Mouse (Mus musculus) forebrain, embryonic 10.5 days (tissue): ENCODE data around the gene H3f3a. TPM values are rescaled to one million over a fixed set of nuclear protein-coding genes. Genes with fewer than 3 reads are reported as not detected.

Experiments
- DNase-seq: peaks from one replicate; pipeline ENCODE4 v3.0.0-alpha.2; 2017; ENCODE audit warnings: low spot score; ENCODE audit errors: extremely low spot score
- H3K27ac ChIP-seq: fragments of 300-500 bp; sonication (generic); 2 replicates; pipeline ENCODE4 v1.5.1; 2016; ENCODE audit warnings: mild to moderate bottlenecking
- H3K27me3 ChIP-seq: fragments of 300-500 bp; sonication (generic); 2 replicates; pipeline ENCODE4 v1.6.1; 2016; ENCODE audit warnings: mild to moderate bottlenecking; ENCODE audit not compliant: poor library complexity, severe bottlenecking
- H3K36me3 ChIP-seq: fragments of 300-500 bp; sonication (generic); replicated peaks from 2 replicates; pipeline ENCODE4 v1.6.1; 2016; ENCODE audit warnings: mild to moderate bottlenecking, moderate library complexity
- H3K4me1 ChIP-seq: fragments of 300-500 bp; sonication (generic); 2 replicates; pipeline ENCODE4 v1.6.1; 2016
- H3K4me3 ChIP-seq: fragments of 300-500 bp; sonication (generic); 2 replicates; pipeline ENCODE4 v1.5.1; 2016; ENCODE audit warnings: mild to moderate bottlenecking, moderate library complexity
- H3K9me3 ChIP-seq: fragments of 300-500 bp; sonication (generic); 2 replicates; pipeline ENCODE4 v1.6.1; 2016; ENCODE audit warnings: mild to moderate bottlenecking, moderate library complexity
- WGBS: fragments of 180-500 bp; shearing (Covaris S2); methylation state at CpG from one replicate; pipeline ENCODE4 v1.1.7; 2016; 5-methylcytosine and 5-hydroxymethylcytosine counted together
- polyA plus RNA-seq: library from polyadenylated mRNA; unstranded; fragments of >200 nt; fragmentation: Nextera tagmentation; extraction: Ambion mirVana; gene quantifications from 2 replicates; pipeline ENCODE4 v1.2.1, GENCODE M21; 2016

The H3f3a gene
- polyA plus RNA-seq, 1 experiment from 2014 or later: 2,659 TPM

GRCm38 (mm10) chr1:180812463-180813408 is 1.0 kb downstream of the H3f3a start:
- under 1% methylated on average over 71 of the region's 71 CpGs for WGBS
- peaks cover 44% of the 10 kb centered on the region for H3K4me1 ChIP-seq
- peak overlapping the region; percentile 96 for H3K4me3 ChIP-seq
- peaks cover 37% of the 10 kb centered on the region for H3K36me3 ChIP-seq
- no peaks in the 10 kb centered on the region for H3K9me3 ChIP-seq
- H3K27me3 ChIP-seq: no peaks in the 10 kb centered on the region
- peak; percentile 81 for DNase-seq
- H3K27ac ChIP-seq: peak overlapping the region; percentile 98

- whole genome bisulfite sequencing: 10% methylated on average over 27 of the region's 27 CpGs
- Histone ChIP-seq H3K9me3 (no peaks in the 10 kb centered on the region), H3K36me3 (peaks cover 46% of the 10 kb centered on the region), H3K27me3 (no peaks in the 10 kb centered on the region), H3K4me3 (peak overlapping the region; percentile 96), H3K4me1 (peaks cover 44% of the 10 kb centered on the region), H3K27ac (peak overlapping the region; percentile 98)
- DNase-seq: no peak
Observed at GRCm38 (mm10) chr1:180811596-180812462, 1.9 kb downstream of the H3f3a start.

- Histone ChIP-seq H3K4me3 (peak overlapping the region; percentile 96), H3K27ac (no peak overlapping the region), H3K36me3 (peaks cover 55% of the 10 kb centered on the region), H3K4me1 (peaks cover 42% of the 10 kb centered on the region), H3K27me3 (no peaks in the 10 kb centered on the region), H3K9me3 (no peaks in the 10 kb centered on the region)
- no peak for DNase-seq
- 84% methylated on average over 7 of the region's 7 CpGs for WGBS
Observed at GRCm38 (mm10) chr1:180810976-180811375, 2.8 kb downstream of the H3f3a start.

- peaks cover 76% of the 10 kb centered on the region for H3K36me3 ChIP-seq
Observed at GRCm38 (mm10) chr1:180808831-180809230, 4.9 kb downstream of the H3f3a start.

GRCm38 (mm10) chr1:180803881-180804280 is 9.9 kb downstream of the H3f3a start:
- WGBS: 91% methylated on average over 6 of the region's 6 CpGs
- DNase-seq: no peak
- peaks cover 87% of the 10 kb centered on the region for H3K36me3 ChIP-seq

More at GRCm38 (mm10) chr1:180808831-180809230, 4.9 kb downstream of the H3f3a start:
- Histone ChIP-seq H3K4me3 (no peak overlapping the region), H3K4me1 (peaks cover 21% of the 10 kb centered on the region), H3K9me3 (no peaks in the 10 kb centered on the region), H3K27me3 (no peaks in the 10 kb centered on the region), H3K27ac (no peak overlapping the region)
- DNase-seq: no peak
- WGBS: 95% methylated on average over 5 of the region's 5 CpGs

GRCm38 (mm10) chr1:180801466-180801994 is 12.2 kb downstream of the H3f3a start:
- Histone ChIP-seq H3K4me3 (no peak overlapping the region), H3K36me3 (peaks cover 64% of the 10 kb centered on the region), H3K4me1 (no peaks in the 10 kb centered on the region), H3K9me3 (no peaks in the 10 kb centered on the region), H3K27me3 (no peaks in the 10 kb centered on the region), H3K27ac (no peak overlapping the region)
- no peak for DNase-seq
- WGBS: 94% methylated on average over 3 of the region's 3 CpGs

More at GRCm38 (mm10) chr1:180803881-180804280, 9.9 kb downstream of the H3f3a start:
- Histone ChIP-seq H3K4me3 (no peak overlapping the region), H3K27me3 (no peaks in the 10 kb centered on the region), H3K4me1 (peaks cover 1% of the 10 kb centered on the region; the same call in 1 of the 2 replicates), H3K9me3 (no peaks in the 10 kb centered on the region), H3K27ac (no peak overlapping the region)

- H3K27me3 ChIP-seq: no peaks in the 10 kb centered on the region
- H3K4me3 ChIP-seq: no peak overlapping the region
- peaks cover 57% of the 10 kb centered on the region for H3K36me3 ChIP-seq
- H3K9me3 ChIP-seq: no peaks in the 10 kb centered on the region
- no peak for DNase-seq
- WGBS: 70% methylated on average over 2 of the region's 2 CpGs
- H3K4me1 ChIP-seq: no peaks in the 10 kb centered on the region
- H3K27ac ChIP-seq: no peak overlapping the region
Observed at GRCm38 (mm10) chr1:180800814-180801213, 12.9 kb downstream of the H3f3a start.

GRCm38 (mm10) chr1:180800022-180800421 is 13.7 kb downstream of the H3f3a start:
- peaks cover 49% of the 10 kb centered on the region for H3K36me3 ChIP-seq

GRCm38 (mm10) chr1:180799253-180799652 is 14.5 kb downstream of the H3f3a start:
- peaks cover 4% of the 10 kb centered on the region for H3K4me1 ChIP-seq
- 0 out of 2 replicates have a peak, but pooled peaks cover 10% of the 10 kb centered on the region for H3K27me3 ChIP-seq
- H3K36me3 ChIP-seq: peaks cover 41% of the 10 kb centered on the region
- no peak for DNase-seq
- H3K9me3 ChIP-seq: no peaks in the 10 kb centered on the region
- H3K4me3 ChIP-seq: no peak overlapping the region
- H3K27ac ChIP-seq: no peak overlapping the region
- 92% methylated on average over 5 of the region's 5 CpGs for WGBS

More at GRCm38 (mm10) chr1:180800022-180800421, 13.7 kb downstream of the H3f3a start:
- no peak overlapping the region for H3K4me3 ChIP-seq
- no peak overlapping the region for H3K27ac ChIP-seq
- WGBS: 92% methylated on average over 5 of the region's 5 CpGs
- H3K9me3 ChIP-seq: no peaks in the 10 kb centered on the region
- no peaks in the 10 kb centered on the region for H3K4me1 ChIP-seq
- H3K27me3 ChIP-seq: 0 out of 2 replicates have a peak, but pooled peaks cover 3% of the 10 kb centered on the region
- DNase-seq: no peak

GRCm38 (mm10) chr1:180798660-180799059 is 15.1 kb downstream of the H3f3a start:
- Histone ChIP-seq H3K27ac (no peak overlapping the region), H3K9me3 (no peaks in the 10 kb centered on the region), H3K4me3 (no peak overlapping the region), H3K4me1 (peaks cover 9% of the 10 kb centered on the region), H3K36me3 (peaks cover 35% of the 10 kb centered on the region), H3K27me3 (peaks cover 16% of the 10 kb centered on the region)
- no peak for DNase-seq
- WGBS: 94% methylated on average over 5 of the region's 5 CpGs

GRCm38 (mm10) chr1:180794170-180794569 is 19.6 kb downstream of the H3f3a start:
- 2% methylated on average over 21 of the region's 21 CpGs for WGBS
- peak overlapping the region; percentile 57 for H3K4me3 ChIP-seq
- peaks cover 13% of the 10 kb centered on the region for H3K4me1 ChIP-seq
- DNase-seq: peak; percentile 62
- H3K9me3 ChIP-seq: no peaks in the 10 kb centered on the region
- peaks cover 25% of the 10 kb centered on the region for H3K27me3 ChIP-seq
- H3K27ac ChIP-seq: peak overlapping the region; percentile 77
- H3K36me3 ChIP-seq: no peaks in the 10 kb centered on the region

GRCm38 (mm10) chr1:180793445-180794117 is 20.2 kb downstream of the H3f3a start:
- no peaks in the 10 kb centered on the region for H3K36me3 ChIP-seq
- H3K27me3 ChIP-seq: peaks cover 25% of the 10 kb centered on the region
- no peaks in the 10 kb centered on the region for H3K9me3 ChIP-seq
- H3K27ac ChIP-seq: peak overlapping the region; percentile 77
- no peak for DNase-seq
- peaks cover 13% of the 10 kb centered on the region for H3K4me1 ChIP-seq
- 9% methylated on average over 18 of the region's 18 CpGs for WGBS
- H3K4me3 ChIP-seq: peak overlapping the region; percentile 57
